Mouse (Mus musculus) liver, adult 2 months (tissue): ENCODE data around the gene Mgarp. TPM values are rescaled to one million over a fixed set of nuclear protein-coding genes. Genes with fewer than 3 reads are reported as not detected.

Experiments
- DNase-seq: peaks from one replicate; pipeline ENCODE4 v3.0.0-alpha.2; 2011; ENCODE audit warnings: low read depth, low spot score; ENCODE audit errors: extremely low read depth
- H3K27ac ChIP-seq: fragments of 200-500 bp; replicated peaks from 2 replicates; pipeline ENCODE4 v1.5.1; 2012; ENCODE audit warnings: low read depth, mild to moderate bottlenecking, control low read depth, inconsistent platforms, low read length; ENCODE audit not compliant: insufficient read depth
- H3K27me3 ChIP-seq: fragments of 200-500 bp; 2 replicates; pipeline ENCODE4 v1.6.1; 2012; ENCODE audit warnings: mild to moderate bottlenecking, moderate library complexity, low read length, inconsistent platforms; ENCODE audit not compliant: control insufficient read depth, insufficient read depth
- H3K36me3 ChIP-seq: fragments of 200-500 bp; 2 replicates; pipeline ENCODE4 v1.6.1; 2012; ENCODE audit warnings: low read length, inconsistent platforms; ENCODE audit not compliant: control insufficient read depth, insufficient read depth
- H3K4me1 ChIP-seq: fragments of 200-500 bp; 2 replicates; pipeline ENCODE4 v1.6.1; 2011; ENCODE audit warnings: low read length; ENCODE audit not compliant: control insufficient read depth, insufficient read depth
- H3K4me3 ChIP-seq: fragments of 200-500 bp; 2 replicates; pipeline ENCODE4 v1.5.1; 2011; ENCODE audit warnings: low read depth, mild to moderate bottlenecking, control low read depth, low read length, moderate library complexity; ENCODE audit not compliant: insufficient read depth
- H3K79me2 ChIP-seq: fragments of 200-500 bp; 2 replicates; pipeline ENCODE4 v1.6.1; 2012; ENCODE audit warnings: inconsistent platforms, mild to moderate bottlenecking, low read length, moderate library complexity; ENCODE audit not compliant: control insufficient read depth, insufficient read depth
- H3K9ac ChIP-seq: fragments of 200-500 bp; 2 replicates; pipeline ENCODE4 v1.6.1; 2012; ENCODE audit warnings: low read depth, mild to moderate bottlenecking, control low read depth, inconsistent platforms, low read length
- CTCF ChIP-seq: fragments of 200-500 bp; IDR thresholded peaks from 2 replicates; pipeline ENCODE4 v1.5.1; 2011; ENCODE audit warnings: low read depth, low read length, control low read depth
- POLR2A ChIP-seq: fragments of 200-500 bp; IDR thresholded peaks from 2 replicates; pipeline ENCODE4 v1.6.1; 2011; ENCODE audit warnings: low read length, control low read depth; ENCODE audit not compliant: insufficient read depth; ENCODE audit errors: extremely low read depth
- WGBS: fragments of 180-500 bp; shearing (Covaris S2); methylation state at CpG from one replicate; pipeline ENCODE4 v1.1.7; 2018; 5-methylcytosine and 5-hydroxymethylcytosine counted together
- polyA plus RNA-seq: library from polyadenylated mRNA; depleted of rRNA; stranded (reverse); fragments of >200 nt; gene quantifications from 2 replicates; pipeline ENCODE4 v1.2.3, GENCODE M21; 2012
- total RNA-seq: library from RNA; depleted of rRNA; stranded (reverse); fragments of >200 nt; gene quantifications from 2 replicates; pipeline ENCODE4 v1.2.3, GENCODE M21; 2014

Mgarp gene
- total and polyA plus RNA-seq, 2 experiments: not detected

DNA sequence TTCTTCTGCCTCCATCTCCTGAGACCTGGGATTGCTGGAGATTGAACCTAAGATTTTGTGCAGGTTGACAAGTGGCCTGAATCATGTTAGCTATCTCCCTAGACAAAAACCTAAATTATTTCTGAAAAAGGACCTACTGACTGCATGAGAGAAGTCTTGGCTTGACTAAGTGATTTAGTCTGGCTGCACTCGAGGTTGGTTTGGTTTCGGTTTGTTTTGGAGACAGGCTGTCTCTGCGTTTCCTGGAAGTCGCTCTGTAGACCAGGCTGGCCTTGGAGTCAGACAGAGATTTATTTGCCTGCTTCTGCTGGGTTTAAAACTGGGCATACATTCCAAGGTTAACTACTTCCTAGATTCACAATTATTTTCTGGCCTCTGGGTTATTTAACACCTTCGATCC lies 23.7 kb downstream of the Mgarp start:
- peak overlapping the region; percentile 16; the same call in 1 of the 2 replicates for H3K4me3 ChIP-seq
- peak overlapping the region; percentile 45; the same call in 1 of the 2 replicates for H3K9ac ChIP-seq
- H3K27ac ChIP-seq: peak overlapping the region; percentile 66
- H3K4me1 ChIP-seq: peaks cover 6% of the 10 kb centered on the region; the same call in 1 of the 2 replicates
- no peaks in the 10 kb centered on the region for H3K36me3 ChIP-seq
- H3K27me3 ChIP-seq: no peaks in the 10 kb centered on the region
- H3K79me2 ChIP-seq: no peaks in the 10 kb centered on the region
- TF ChIP-seq POLR2A: no peak
- TF ChIP-seq CTCF: no peak
- DNase-seq: peak; percentile 44
- 26% methylated on average over 5 of the region's 5 CpGs for WGBS

DNA sequence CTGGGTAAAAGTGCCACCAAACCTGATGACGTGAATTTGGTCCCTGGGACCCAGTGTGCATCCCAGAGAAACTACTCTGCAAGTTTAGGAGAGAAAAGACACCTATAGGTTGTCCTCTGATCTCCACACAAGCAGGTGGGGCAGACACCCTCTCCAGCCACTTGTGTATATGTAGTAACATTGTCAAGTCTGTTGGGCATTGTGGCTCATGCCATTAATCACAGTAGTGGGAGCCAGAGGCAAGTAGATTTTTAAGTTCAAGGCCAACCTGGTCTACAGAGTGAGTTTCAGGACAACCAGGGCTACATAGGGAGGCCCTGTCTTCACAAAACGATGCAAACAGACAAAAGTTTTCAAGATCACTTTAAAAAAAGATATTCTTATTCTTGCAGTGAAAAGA lies 24.7 kb downstream of the Mgarp start:
- 81% methylated on average over 2 of the region's 2 CpGs for WGBS
- Histone ChIP-seq H3K4me3 (no peak overlapping the region), H3K36me3 (no peaks in the 10 kb centered on the region), H3K27me3 (no peaks in the 10 kb centered on the region), H3K27ac (no peak overlapping the region), H3K4me1 (peaks cover 6% of the 10 kb centered on the region; the same call in 1 of the 2 replicates), H3K9ac (no peak overlapping the region), H3K79me2 (no peaks in the 10 kb centered on the region)
- no peak for DNase-seq
- TF ChIP-seq CTCF: no peak
- no peak for TF ChIP-seq POLR2A

DNA sequence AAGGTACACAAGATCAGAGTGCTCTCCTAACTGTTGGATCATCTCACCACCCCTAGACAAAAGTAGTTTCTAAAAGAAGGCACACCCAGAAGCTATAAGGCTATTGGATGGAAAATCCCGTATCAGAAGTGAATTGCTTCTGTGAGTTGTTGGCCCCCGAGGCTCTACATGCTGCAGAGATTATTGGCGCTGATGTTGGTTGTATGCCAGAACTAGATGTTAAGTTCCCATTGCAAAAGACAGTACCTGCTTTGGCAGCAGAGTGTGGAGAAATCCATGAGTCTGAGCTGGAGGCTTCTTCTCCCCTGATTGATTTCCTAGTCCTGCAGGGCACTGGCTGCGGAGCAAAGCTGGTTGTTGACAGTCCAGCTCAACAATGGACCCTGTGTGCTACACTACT lies 28.5 kb downstream of the Mgarp start:
- H3K9ac ChIP-seq: no peak overlapping the region
- no peak overlapping the region for H3K27ac ChIP-seq
- H3K4me1 ChIP-seq: peaks cover 2% of the 10 kb centered on the region; the same call in 1 of the 2 replicates
- no peak for DNase-seq
- 39% methylated on average over 4 of the region's 4 CpGs for WGBS
- TF ChIP-seq POLR2A (no peak), CTCF (no peak)
- no peak overlapping the region for H3K4me3 ChIP-seq
- H3K79me2 ChIP-seq: no peaks in the 10 kb centered on the region
- no peaks in the 10 kb centered on the region for H3K27me3 ChIP-seq
- no peaks in the 10 kb centered on the region for H3K36me3 ChIP-seq

DNA sequence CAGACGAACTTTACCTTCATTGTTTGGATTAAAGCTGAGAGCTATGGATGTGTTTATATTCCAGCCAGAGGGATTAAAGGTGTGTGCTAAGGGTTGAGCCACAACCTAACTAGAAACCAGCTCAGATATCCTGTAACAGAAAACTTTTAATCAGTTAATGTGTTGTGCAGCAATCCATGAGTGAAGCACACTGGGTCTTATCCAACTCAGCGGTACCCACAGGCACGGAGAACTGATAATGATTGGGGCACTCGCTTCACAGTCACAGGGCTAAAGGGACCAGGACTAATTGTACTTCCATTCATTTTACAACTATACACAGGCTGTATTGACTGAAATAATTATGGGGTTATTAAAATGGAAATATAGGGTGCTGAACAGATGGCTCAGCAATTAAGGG lies 29.6 kb downstream of the Mgarp start:
- Histone ChIP-seq H3K9ac (no peak overlapping the region), H3K79me2 (no peaks in the 10 kb centered on the region), H3K4me3 (no peak overlapping the region), H3K27me3 (no peaks in the 10 kb centered on the region), H3K36me3 (no peaks in the 10 kb centered on the region), H3K4me1 (no peaks in the 10 kb centered on the region), H3K27ac (no peak overlapping the region)
- DNase-seq: no peak
- no peak for TF ChIP-seq CTCF
- no peak for TF ChIP-seq POLR2A
- WGBS: 93% methylated on average over 4 of the region's 4 CpGs

GRCm38 (mm10) chr3:51365517-51365882 lies 31.0 kb downstream of the Mgarp start:
- no peak overlapping the region for H3K27ac ChIP-seq
- H3K36me3 ChIP-seq: no peaks in the 10 kb centered on the region
- H3K79me2 ChIP-seq: no peaks in the 10 kb centered on the region
- DNase-seq: no peak
- H3K27me3 ChIP-seq: no peaks in the 10 kb centered on the region
- H3K4me3 ChIP-seq: no peak overlapping the region
- WGBS: 8% methylated on average over 3 of the region's 3 CpGs
- no peak for TF ChIP-seq CTCF
- TF ChIP-seq POLR2A: no peak
- H3K9ac ChIP-seq: no peak overlapping the region
- no peaks in the 10 kb centered on the region for H3K4me1 ChIP-seq

DNA sequence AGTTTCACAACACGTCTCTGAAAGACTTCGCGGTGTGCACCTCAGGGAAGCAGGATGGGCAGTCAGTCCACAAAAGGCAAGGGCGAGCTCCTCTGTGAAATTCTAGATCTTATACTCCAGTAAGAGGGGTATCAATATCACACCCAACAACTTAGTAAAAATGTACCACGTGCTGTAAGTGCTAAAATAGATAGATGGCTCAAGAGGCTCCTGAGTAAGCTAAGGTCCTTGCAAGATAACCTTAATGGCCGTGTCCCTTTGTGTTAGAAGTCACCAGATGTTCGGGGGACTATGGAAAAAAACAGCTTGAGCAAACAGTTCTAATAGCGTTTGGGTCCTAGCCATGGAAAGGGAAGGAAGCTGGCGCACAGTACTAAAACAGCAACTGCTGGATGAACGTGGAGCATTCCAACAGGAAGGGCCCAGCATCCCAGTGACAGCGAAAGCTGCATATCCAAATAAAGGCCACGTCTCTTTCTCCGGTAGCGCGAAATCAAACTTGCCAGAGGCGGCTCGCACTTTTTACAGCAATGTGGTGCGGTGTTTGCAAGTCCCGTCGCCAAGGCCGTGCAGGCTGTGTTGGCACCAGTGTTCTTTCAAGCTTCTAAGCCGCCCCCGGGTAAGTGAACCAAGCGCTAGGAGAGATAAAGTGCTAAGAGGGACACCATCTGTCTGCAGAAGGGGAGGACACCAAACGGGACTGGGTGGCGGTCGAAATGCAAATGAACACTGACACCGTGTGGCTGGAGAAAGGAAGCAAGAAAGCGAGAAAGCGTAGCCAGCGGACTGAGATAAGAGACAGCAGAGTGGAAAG lies 31.6 kb downstream of the Mgarp start:
- Histone ChIP-seq H3K27ac (no peak overlapping the region), H3K27me3 (no peaks in the 10 kb centered on the region), H3K4me1 (no peaks in the 10 kb centered on the region), H3K36me3 (no peaks in the 10 kb centered on the region), H3K4me3 (peak overlapping the region; percentile 49), H3K9ac (peak overlapping the region; percentile 25), H3K79me2 (no peaks in the 10 kb centered on the region)
- no peak for TF ChIP-seq POLR2A
- peak; percentile 86 for TF ChIP-seq CTCF
- 9% methylated on average over 31 of the region's 31 CpGs for WGBS
- peak; percentile 64 for DNase-seq
